Mouse (Mus musculus) right cerebral cortex, postnatal 36 days (tissue): ENCODE results near the gene Gga1.

Experiments
- DNase-seq, 2 experiments: peaks; one replicate each; pipeline ENCODE4 v3.0.0; 2022; ENCODE audit warnings: low spot score in 2 of 2, mixed read lengths in 1 of 2

Gga1 gene

GRCm38 (mm10) chr15:78913632-78914090 is 36.7 kb downstream of the Gga1 start, which contains the start of gene Pdxp:
TSS of gene Pdxp (plus strand) at chr15:78913919.
- DNase-seq, result peak; percentile 97 to 98

DNA sequence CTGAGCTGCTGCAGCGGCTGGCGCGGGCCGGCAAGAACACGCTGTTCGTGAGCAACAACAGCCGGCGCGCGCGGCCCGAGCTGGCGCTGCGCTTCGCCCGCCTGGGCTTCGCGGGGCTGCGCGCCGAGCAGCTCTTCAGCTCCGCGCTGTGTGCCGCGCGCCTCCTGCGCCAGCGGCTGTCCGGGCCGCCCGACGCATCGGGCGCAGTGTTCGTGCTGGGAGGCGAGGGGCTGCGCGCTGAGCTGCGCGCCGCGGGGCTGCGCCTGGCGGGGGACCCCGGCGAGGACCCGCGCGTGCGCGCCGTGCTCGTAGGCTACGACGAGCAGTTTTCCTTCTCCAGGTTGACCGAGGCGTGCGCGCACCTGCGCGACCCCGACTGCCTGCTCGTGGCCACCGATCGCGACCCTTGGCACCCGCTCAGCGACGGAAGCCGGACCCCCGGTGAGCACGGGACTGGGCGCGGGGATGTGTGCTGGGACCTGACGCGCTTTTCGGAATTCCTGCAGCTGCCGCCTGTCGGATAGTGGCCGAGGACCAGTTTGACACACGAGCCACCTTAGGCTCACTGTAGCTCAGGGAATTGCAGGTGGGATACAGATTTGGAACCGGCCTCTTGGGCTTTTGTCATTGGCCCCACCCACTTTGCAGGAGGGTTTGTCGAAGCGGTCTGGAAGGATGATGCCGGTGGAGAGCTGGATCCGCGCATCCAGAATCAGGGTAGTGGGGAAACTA is 37.3 kb downstream of the Gga1 start:
- peak; percentile 39 to 42 for DNase-seq

DNA sequence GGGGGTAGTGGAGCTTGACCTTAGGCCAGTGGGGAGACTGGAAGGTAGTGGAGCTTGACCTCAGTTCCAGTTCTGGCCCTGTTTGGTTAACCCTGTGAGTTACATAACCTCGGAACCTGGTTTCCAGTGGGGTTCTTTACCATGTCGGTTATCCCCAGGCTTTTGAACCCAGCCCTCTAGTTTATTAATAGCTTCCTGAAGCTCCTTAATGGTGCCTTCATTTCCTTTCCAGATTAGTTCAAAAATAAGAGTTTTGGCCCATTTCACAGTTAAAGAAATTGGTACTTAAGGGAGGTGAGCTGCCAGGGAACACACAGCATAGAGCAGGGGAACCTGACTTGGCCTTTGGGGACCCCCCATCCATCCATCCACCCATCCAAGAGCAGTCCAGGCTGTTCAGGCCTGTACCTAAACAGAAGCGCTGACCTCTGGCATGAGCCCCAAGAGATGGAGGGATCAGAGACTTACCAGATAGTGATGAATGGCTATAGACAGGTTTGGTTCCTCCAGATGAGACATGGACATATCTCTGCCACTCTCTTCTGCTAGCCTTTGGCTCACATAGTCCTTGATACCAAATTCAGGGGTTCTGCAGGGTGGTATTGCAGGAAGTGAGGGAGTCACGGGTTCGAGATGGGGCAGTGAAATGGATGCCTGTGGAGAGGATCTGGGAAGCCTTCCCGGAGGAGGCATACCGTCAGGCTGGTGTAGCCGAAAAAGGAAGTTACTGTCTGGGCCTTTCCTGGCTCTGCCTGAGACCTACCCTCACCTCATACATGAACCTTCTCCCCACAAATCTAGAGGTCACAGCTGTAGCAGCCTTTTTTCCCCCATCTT is 38.1 kb downstream of the Gga1 start:
- DNase-seq, result no peak

- peak; percentile 64 to 78 for DNase-seq
These were observed 38.6 kb downstream of the Gga1 start for GRCm38 (mm10) chr15:78915660-78916017.

DNA sequence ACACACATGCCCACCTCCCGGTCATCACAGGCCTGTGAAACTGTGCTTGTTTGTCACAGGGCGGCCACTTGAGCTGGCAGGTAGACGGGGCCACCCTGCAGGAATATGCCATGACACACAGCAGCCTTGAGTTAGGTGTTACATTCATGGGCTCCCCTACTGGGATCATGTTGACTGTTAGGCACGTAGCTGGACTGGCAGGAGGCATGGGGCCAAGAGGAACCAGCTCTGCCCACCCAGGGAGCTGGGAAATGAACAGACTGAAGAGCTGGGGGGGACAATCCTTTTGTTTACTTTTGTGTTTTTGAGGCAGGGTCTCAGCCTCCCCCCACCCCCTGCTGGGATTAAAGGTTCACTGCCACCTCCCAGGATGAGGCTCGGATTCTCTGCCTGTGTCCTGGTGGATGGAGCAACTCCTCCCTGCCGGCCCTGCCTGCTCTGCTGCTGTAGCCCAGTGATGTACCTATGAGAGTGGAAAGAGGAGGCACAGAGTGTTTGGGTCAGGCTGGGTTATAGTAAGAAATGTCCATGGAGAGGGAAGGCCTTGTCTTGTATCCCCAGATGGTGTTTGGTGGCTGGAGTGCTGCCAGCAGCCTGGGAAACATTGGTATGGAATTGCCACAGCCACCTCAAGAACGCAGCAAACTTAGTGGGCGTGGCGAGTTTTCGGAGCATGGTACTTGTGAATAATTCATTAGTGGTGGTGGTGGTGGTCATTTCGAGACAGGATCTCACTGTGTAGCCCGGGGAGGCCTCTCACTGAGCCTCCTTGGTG is 39.2 kb downstream of the Gga1 start:
- DNase-seq, result peak in 1 of 2 experiments; percentile 45

DNA sequence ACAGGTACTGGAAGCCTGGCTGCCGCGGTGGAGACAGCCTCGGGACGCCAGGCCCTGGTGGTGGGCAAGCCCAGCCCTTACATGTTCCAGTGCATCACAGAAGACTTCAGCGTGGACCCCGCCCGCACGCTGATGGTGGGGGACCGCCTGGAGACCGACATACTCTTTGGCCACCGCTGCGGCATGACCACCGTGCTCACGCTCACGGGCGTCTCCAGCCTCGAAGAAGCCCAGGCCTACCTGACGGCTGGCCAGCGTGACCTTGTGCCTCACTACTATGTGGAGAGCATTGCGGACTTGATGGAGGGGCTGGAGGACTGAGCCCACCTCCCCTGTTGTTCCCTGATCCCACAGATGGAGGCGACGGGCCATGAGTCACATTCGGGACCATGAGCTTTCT is 41.1 kb downstream of the Gga1 start:
- DNase-seq, result no peak

DNA sequence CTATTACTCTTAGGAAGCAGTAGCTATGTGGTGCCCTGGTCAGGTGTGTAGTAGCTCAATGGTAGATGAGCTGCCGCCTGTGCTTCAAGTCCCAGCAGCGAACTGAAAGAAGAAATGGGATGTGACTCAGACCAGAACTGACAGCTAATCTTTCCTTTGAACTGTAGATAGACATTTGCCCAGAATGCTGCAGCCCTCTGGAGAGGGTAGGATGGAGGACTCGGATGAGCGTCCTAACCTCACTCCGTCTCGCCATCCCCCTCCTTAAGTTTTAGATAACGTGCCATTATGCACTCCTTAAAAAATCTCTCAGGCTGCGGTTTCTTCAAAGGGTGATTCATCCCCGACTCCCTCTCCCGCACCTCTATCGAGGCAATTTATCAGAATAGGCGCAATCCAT is 42.9 kb downstream of the Gga1 start:
- DNase-seq, result no peak

GRCm38 (mm10) chr15:78922700-78923099 is 45.7 kb downstream of the Gga1 start:
- DNase-seq, result no peak

GRCm38 (mm10) chr15:78923585-78923984 is 46.6 kb downstream of the Gga1 start:
- DNase-seq, result no peak

DNA sequence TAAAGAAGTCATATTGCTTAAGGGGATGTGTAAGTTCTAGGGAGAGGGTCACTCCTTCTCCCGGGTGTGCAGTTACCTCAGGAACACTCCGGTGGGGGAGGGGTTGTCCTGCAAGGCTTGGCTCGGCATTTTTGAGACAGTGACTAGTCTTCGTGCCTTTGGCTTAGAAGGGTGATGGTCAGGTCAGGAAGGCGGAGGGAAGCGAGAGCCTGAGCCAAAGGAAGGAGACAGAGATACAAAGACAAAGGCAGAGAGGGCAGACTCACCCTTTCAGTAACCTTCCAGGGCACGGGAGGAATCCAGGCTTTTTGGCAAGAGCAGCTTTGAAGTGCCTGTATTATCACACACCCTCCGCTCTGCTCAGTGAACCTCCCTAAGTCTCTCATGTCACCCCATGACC is 48.1 kb downstream of the Gga1 start:
- no peak for DNase-seq

GRCm38 (mm10) chr15:78926021-78926919 is 49.3 kb downstream of the Gga1 start, which contains the start of gene Lgals1:
TSS of gene Lgals1 (plus strand) at chr15:78926725.
- no peak for DNase-seq

GRCm38 (mm10) chr15:78927021-78927787 is 50.2 kb downstream of the Gga1 start:
- DNase-seq, result no peak

GRCm38 (mm10) chr15:78927788-78928457 is 50.9 kb downstream of the Gga1 start:
- peak in 1 of 2 experiments; percentile 44 for DNase-seq

DNA sequence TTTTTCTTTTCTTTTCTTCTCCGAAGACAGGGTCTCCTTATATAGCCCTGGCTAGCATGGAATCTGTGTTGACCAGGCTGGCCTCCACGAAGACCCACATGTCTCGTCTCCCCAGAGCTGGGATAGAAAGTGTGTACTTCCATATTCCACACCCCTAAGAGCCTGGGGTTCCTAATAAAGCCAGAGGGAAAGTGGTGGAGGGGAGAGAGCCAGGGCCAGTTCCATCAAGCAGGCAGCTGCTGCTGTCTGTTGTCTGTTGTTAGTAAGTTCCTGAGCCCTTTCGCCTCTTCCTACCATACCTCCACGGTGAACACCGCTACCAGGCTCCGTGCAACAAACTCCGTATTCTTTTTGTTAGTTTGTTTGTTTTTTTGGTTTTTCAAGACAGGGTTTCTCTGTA is 51.5 kb downstream of the Gga1 start:
- no peak for DNase-seq

- DNase-seq, result no peak
These were observed 53.3 kb downstream of the Gga1 start for GRCm38 (mm10) chr15:78930192-78930706.

GRCm38 (mm10) chr15:78930801-78931426 is 53.9 kb downstream of the Gga1 start:
- no peak for DNase-seq

DNA sequence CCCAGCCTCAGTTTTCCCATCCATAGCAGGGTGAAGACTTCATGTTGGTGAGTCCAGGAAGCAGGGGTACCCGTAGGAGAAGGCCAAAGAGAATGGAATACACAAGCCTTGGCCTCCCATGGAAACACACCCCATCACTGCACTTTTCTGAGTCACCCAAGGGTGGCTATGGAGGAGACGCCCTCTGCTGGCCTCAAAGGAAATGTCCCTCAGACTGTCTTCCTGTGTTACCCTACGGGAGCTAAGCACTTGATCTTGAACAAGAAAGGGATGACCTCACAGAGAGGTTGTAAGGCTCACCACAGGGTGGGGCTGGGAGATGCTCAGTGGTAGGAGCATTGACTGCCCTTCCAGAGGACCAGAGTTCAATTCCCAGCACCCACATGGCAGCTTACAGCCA is 54.6 kb downstream of the Gga1 start:
- no peak for DNase-seq

GRCm38 (mm10) chr15:78934784-78935320 is 57.9 kb downstream of the Gga1 start, which contains the start of gene Nol12:
TSS of gene Nol12 (plus strand) at chr15:78934933.
- peak; percentile 82 for DNase-seq

DNA sequence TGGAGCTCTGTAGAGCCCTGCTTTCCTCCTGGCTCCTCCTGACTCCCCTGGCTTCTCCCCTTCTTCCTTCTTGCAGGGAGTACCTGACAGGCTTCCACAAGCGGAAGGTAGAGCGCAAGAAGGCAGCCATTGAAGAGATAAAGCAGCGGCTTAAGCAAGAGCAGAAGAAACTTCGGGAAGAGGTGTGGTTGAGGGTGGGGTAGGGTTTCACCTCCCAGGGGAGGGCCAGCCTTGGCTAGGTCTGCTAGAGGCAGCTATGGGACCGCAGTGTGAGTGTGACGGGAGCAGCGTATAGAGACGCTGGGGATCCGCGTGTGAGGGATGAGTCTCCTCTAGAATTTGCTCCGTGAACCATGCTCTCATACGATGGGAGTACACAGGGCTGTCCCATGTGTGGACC is 59.4 kb downstream of the Gga1 start:
- no peak for DNase-seq
